Mouse (Mus musculus): ENCODE measurements around the gene Plbd2. TPM values are rescaled to one million over a fixed set of nuclear protein-coding genes. Genes with fewer than 3 reads are reported as not detected.

Gene Plbd2
- total RNA-seq, 2 experiments from 2014 or later, result 8.7 to 20.8 TPM

- ATAC-seq (replicated peaks; ENCODE audit: low FRiP score, low TSS enrichment, poor library complexity, severe bottlenecking), result no peak
Measured at GRCm38 (mm10) chr5:120447305-120447704, 56.1 kb downstream of the Plbd2 start.

DNA sequence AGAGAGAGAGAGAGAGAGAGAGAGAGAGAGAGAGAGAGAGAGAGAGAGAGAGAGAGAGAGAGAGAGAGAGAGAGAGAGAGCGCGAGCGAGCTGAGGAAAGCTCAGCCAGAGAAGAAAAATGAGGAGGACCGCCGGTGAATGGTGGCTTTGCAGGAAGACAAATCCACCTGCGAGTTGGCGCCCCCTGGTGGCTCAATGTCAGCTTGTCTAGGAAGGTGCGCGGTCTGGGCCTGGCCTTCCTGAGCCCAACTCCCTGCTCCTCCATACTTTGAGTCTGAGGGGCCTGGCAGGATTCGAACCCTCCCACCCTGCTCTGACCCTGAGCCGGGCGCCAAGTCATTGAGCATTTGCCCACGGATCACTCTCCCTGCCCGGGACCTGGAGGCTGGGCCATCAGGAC, 62.7 kb downstream of the Plbd2 start:
- peak; percentile 63 for ATAC-seq (replicated peaks; ENCODE audit: low FRiP score, low TSS enrichment, poor library complexity, severe bottlenecking)

- no peak for ATAC-seq (replicated peaks; ENCODE audit: low FRiP score, low TSS enrichment, poor library complexity, severe bottlenecking)
Measured at GRCm38 (mm10) chr5:120439887-120440670, 63.3 kb downstream of the Plbd2 start.

GRCm38 (mm10) chr5:120438991-120439710, 64.3 kb downstream of the Plbd2 start:
- ATAC-seq (replicated peaks; ENCODE audit: low FRiP score, low TSS enrichment, poor library complexity, severe bottlenecking), result no peak

- no peak for ATAC-seq (replicated peaks; ENCODE audit: low FRiP score, low TSS enrichment, poor library complexity, severe bottlenecking)
Measured at GRCm38 (mm10) chr5:120438469-120438868, 65.0 kb downstream of the Plbd2 start.

DNA sequence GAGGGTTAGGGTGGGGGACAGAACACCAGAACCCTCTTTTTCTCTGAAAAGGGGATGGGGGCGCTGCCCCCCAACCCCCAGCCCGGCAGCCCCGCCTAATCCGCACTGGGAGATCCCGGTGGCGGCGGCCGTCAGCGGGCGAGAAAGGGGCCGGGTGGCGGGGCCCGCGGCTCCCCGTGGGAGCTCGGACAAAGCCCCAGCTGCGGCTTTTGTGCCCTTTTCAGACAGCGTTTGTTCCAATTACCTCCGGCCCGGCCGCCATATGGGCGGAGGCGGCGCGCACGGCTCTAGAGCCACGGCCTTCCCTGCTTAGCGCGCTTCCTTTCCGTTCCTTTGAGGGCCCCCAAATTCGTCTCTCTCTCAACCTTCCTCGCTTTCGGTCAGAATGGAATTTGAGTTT, 65.4 kb downstream of the Plbd2 start:
- no peak for ATAC-seq (replicated peaks; ENCODE audit: low FRiP score, low TSS enrichment, poor library complexity, severe bottlenecking)

DNA sequence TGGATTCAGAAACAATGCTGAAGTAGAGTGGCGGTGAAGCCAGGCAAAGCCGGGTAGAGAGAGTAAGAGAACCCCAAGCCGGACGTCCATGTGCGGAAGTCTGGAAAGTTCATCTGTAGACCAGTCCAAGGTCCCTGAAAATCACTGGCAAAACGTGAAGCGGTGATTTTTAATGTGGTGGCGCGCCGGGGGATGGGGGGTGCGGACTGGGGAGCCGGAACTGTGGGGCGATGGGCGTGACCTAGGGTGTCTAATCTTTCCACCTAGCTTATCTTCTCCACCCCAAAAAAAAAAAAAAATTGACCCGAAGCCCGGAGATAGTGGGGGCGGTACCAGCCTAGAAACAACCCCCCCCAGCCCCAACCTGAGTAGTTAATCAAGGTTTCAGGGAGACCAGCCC, 65.9 kb downstream of the Plbd2 start:
- ATAC-seq (replicated peaks; ENCODE audit: low FRiP score, low TSS enrichment, poor library complexity, severe bottlenecking), result no peak

DNA sequence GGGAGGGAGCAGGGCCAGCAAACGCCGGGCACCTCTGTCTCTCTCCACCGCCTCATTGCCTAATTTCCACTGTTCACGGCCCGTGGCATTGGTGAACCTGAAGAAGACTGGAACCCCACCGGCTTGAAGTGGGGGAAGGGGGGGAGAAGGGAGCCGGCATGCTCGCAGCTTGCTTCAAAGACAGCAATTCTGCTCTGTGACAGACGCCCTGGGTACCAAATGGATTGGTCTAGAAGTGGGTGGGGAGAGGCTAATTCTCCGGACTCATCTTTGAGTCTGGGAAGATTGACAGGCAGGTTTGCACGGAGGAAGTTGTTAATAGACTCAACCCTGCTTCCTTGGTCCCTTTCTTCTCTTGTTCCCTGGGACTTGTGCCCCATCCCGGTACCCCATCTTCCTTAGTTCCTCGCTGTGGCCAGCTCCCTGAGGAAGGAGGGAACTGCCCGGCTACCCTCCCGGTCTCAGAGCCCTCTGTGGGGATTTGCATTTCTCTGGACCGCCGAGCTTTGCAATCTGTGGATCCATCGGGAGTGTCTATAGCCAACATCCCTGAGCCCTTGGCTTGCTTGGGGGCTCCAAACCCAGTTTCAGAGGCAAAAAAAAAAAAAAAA, 66.4 kb downstream of the Plbd2 start:
- no peak for ATAC-seq (replicated peaks; ENCODE audit: low FRiP score, low TSS enrichment, poor library complexity, severe bottlenecking)

DNA sequence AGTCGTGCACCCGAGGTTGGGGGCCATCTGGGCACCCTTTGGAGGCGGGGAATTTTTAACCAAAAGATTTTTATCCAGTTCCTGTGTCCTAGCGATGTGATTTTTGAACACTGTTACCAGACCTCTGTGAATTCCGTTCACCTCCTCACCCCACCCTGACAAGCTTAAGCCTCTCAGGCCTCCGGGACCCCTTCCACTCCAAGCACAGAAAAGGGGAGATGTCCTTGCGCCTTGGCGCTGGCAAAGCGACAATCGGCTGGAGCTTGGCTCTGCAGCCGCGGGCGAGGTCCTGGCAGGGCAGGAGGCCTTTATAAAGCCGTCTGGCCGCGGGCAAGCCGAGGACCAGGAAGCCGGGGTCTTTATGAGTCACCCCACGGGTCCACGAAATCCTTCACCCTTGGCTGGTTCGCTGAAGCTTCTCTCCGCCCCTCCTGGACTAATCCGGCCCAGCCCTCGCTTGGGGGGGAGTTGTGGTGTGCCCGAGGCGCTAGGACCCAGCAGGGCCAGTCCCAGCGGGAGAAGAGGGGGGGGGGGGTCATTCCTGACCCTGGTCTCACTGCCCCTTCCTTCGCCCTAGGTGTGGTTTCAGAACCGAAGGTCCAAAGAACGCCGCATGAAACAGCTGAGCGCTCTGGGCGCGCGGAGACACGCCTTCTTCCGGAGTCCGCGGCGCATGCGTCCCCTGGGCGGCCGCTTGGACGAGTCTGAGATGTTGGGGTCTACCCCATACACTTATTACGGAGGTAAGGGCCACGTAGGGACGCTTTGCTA, 67.5 kb downstream of the Plbd2 start:
- ATAC-seq (replicated peaks; ENCODE audit: low FRiP score, low TSS enrichment, poor library complexity, severe bottlenecking), result no peak

DNA sequence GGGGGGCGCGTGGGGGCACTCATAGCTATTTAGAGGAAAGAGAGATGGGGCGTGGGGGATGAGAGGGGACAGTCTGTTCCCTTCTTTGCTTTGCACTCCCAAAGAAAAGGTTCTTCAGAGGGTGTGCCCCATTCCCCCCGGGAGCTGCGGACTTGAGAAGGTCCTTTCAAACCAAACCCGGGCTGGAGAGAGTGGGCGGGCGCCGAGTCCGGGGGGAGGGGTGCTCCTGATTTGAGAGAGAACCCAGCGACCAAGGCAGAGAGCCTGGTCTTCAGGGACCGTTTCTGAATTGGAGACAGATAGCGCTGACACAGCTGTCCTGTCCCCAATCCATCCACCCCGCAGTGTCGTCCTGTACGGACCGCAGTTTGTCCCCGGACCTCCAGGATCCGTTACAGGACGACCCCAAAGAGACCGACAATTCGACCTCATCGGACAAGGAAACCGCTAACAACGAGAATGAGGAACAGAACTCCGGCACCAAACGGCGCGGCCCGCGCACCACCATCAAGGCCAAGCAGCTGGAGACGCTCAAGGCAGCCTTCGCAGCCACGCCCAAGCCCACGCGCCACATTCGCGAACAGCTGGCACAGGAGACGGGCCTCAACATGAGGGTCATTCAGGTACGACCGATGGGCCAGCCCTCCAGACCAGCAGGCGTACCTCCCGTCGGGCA, 68.3 kb downstream of the Plbd2 start:
- no peak for ATAC-seq (replicated peaks; ENCODE audit: low FRiP score, low TSS enrichment, poor library complexity, severe bottlenecking)

DNA sequence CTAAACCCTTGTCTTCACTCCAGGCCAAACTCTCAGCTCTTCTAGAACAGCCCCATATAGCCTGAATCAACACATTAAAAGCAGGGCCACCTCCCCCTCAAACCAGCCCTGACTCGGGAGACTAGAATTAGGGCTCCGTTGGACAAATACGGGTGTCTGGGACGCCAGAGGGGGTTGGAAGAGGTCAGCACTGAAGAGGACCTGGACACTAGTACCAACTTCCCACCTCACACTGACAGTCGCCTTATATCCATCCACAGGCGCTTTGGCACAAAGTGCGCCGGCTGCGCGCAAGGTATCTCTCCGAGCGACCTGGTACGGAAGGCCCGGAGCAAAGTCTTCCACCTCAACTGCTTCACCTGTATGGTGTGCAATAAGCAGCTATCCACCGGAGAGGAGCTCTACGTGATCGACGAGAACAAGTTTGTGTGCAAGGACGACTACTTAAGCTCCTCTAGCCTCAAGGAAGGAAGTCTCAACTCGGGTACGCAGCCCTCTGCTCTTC, 69.1 kb downstream of the Plbd2 start:
- no peak for ATAC-seq (replicated peaks; ENCODE audit: low FRiP score, low TSS enrichment, poor library complexity, severe bottlenecking)

Other genes with a start within 250 kb of the Plbd2 start
- not detected in 2 replicates for gene Lhx5, start 71.9 kb downstream of the Plbd2 start, total RNA-seq (2014; fragmentation: Nextera tagmentation)
- gene Lhx5, start 71.9 kb downstream of the Plbd2 start, total RNA-seq (2017), result not detected in 2 replicates
- 59.5 and 72.1 TPM in 2 replicates for gene Sdsl, start 30.8 kb downstream of the Plbd2 start, total RNA-seq (2014; fragmentation: Nextera tagmentation)
- gene Sdsl, start 30.8 kb downstream of the Plbd2 start, total RNA-seq (2017), result 58.5 and 67.3 TPM in 2 replicates
- gene Sds, start 27.1 kb downstream of the Plbd2 start, total RNA-seq (2014; fragmentation: Nextera tagmentation), result not detected in 2 replicates
- gene Sds, start 27.1 kb downstream of the Plbd2 start, total RNA-seq (2017), result not detected in 2 replicates
- 0.35 and 1.6 TPM in 2 replicates for gene Slc8b1, start 7.5 kb upstream of the Plbd2 start, total RNA-seq (2014; fragmentation: Nextera tagmentation)
- 0.09 and 1.7 TPM in 2 replicates for gene Slc8b1, start 7.5 kb upstream of the Plbd2 start, total RNA-seq (2017)
- 71.7 and 84.7 TPM in 2 replicates for gene Tpcn1, start 85.0 kb upstream of the Plbd2 start, total RNA-seq (2014; fragmentation: Nextera tagmentation)
- gene Tpcn1, start 85.0 kb upstream of the Plbd2 start, total RNA-seq (2017), result 16.0 and 19.1 TPM in 2 replicates
- gene Iqcd, start 85.4 kb upstream of the Plbd2 start, total RNA-seq (2014; fragmentation: Nextera tagmentation), result 6.4 and 9.0 TPM in 2 replicates
- 6.3 and 7.9 TPM in 2 replicates for gene Iqcd, start 85.4 kb upstream of the Plbd2 start, total RNA-seq (2017)
- gene Rita1, start 109.0 kb upstream of the Plbd2 start, total RNA-seq (2014; fragmentation: Nextera tagmentation), result 9.9 and 11.8 TPM in 2 replicates
- 5.5 and 6.9 TPM in 2 replicates for gene Rita1, start 109.0 kb upstream of the Plbd2 start, total RNA-seq (2017)
- 28.3 and 41.7 TPM in 2 replicates for gene Ddx54, start 109.1 kb upstream of the Plbd2 start, total RNA-seq (2014; fragmentation: Nextera tagmentation)
- 40.4 and 40.6 TPM in 2 replicates for gene Ddx54, start 109.1 kb upstream of the Plbd2 start, total RNA-seq (2017)
- gene Cfap73, start 130.6 kb upstream of the Plbd2 start, total RNA-seq (2014; fragmentation: Nextera tagmentation), result not detected in 2 replicates
- gene Cfap73, start 130.6 kb upstream of the Plbd2 start, total RNA-seq (2017), result not detected in 2 replicates
- not detected in 2 replicates for gene Rasal1, start 145.2 kb upstream of the Plbd2 start, total RNA-seq (2014; fragmentation: Nextera tagmentation)
- gene Rasal1, start 145.2 kb upstream of the Plbd2 start, total RNA-seq (2017), result not detected in 2 replicates
- gene Dtx1, start 208.3 kb upstream of the Plbd2 start, total RNA-seq (2014; fragmentation: Nextera tagmentation), result 8.7 TPM in 1 of 2 replicates, not detected in the other
- gene Dtx1, start 208.3 kb upstream of the Plbd2 start, total RNA-seq (2017), result 0.56 TPM in 1 of 2 replicates, not detected in the other
- 1.7 and 2.0 TPM in 2 replicates for gene Oas2, start 246.2 kb upstream of the Plbd2 start, total RNA-seq (2014; fragmentation: Nextera tagmentation)
- gene Oas2, start 246.2 kb upstream of the Plbd2 start, total RNA-seq (2017), result 0.72 and 1.3 TPM in 2 replicates

Measured in megakaryocyte-erythroid progenitor cell, adult 5-6 weeks (primary cell).